Comparison of ENCODE assay signal across 13 mouse cellular contexts in the genomic region with DNA sequence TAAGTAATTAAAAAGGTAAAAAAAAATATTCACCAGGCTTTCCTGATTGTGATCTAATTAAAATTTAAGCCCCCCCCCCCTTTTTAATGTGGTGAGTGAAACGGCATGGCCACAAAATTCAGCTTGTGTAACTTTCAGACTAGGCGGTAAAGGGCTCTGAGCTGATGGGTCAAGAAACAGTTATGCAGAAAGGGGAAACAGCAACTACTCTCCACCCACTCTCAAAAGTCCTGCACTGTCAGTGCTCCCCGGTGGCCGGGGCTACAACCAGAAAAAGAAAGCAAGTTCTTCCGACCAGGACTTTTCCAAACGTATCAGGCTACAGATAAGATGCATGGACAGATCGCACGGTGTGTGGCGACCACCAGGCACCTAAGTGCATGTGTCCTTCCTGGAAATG.
"Had no signal": no experiment of that assay in that cellular context is flagged by ENCODE, and none has a peak within 500 bp of the region (broad histone marks: within the 10 kb centered on the region; RNA-seq: fewer than 3 reads in every experiment).

No protein-coding gene starts in this region.

- H3K4me1 ChIP-seq: stomach, embryonic 15.5 days had no signal

- H3K4me3 ChIP-seq: midbrain, embryonic 10.5 days; midbrain, embryonic 12.5 days; neural tube, embryonic 12.5 days; stomach, embryonic 15.5 days had no signal

- H3K27ac ChIP-seq: liver, embryonic 14.5 days; midbrain, embryonic 10.5 days; midbrain, embryonic 12.5 days; neural tube, embryonic 12.5 days; stomach, embryonic 15.5 days; stomach, postnatal 0 days had no signal

- DNase-seq: lung, embryonic 14.5 days; lung, postnatal 10 days; lung, postnatal 4 days; right cerebral cortex, postnatal 14 days; thymus, adult 18-20 months; thymus, postnatal 25 days; thymus, postnatal 4 days had no signal
